Mouse (Mus musculus) monocyte, adult 2 months (primary cell): ENCODE results near the gene Pbdc1.
"Not testable (repeated sequence)": the region's sequence is repeated elsewhere in the genome, so short reads cannot be mapped to it uniquely, and the experiment has no call there.

Experiments used
- DNase-seq, 2 experiments: peaks; one replicate each; pipeline ENCODE4 v3.0.0; 2022; ENCODE audit warnings: low spot score in 2 of 2, low read depth in 1 of 2

The Pbdc1 gene

DNA sequence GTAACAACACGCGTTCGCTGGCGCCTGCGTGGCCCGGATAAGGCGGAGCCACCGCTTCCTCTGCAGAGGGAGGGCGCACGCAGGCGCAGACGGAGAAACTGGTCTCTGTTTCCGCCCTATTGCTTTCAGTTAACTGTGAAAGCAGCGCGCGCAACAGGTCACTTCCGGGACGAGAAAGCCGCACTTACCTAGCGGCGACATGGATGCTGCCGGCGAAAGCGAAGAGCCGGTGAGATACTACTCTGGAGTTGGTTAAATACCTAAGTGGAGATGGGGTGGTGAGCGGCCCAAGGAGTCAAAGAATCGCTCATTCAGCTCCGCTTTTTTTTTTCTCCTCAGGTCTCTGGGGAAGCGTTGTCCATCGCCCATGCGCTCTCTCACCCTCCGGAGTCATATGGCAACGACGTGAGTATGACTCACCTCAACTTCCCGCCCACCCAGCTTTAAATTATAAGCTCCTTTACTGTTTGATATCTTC, at the start of gene Pbdc1:
Gene Pbdc1, plus strand, starts transcription at position 142 of the 478 bp plus-strand sequence.
- DNase-seq = peak; percentile 73 to 89

DNA sequence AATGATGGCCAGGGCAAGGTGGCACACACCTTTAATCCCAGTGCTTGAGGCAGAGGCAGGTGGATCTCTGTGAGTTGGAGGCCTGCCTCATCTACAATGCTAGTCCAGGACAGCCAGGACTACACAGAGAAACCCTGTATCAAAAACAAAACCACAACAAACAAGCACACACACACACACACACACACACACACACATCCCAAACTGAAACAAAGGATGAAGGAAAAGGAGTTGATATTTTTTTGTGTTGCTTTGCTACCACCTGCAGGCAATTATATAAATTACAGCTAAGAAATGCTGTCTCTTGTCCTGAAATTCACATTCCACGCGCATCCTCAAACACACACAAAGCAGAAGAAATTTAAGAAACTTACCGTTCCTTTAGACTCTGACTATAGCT, 41.9 kb upstream of the Pbdc1 start:
- no peak for DNase-seq

- DNase-seq = peak in 1 of 2 experiments; percentile 29
Measured at GRCm38 (mm10) chrX:105064294-105064693, 15.3 kb upstream of the Pbdc1 start.

DNA sequence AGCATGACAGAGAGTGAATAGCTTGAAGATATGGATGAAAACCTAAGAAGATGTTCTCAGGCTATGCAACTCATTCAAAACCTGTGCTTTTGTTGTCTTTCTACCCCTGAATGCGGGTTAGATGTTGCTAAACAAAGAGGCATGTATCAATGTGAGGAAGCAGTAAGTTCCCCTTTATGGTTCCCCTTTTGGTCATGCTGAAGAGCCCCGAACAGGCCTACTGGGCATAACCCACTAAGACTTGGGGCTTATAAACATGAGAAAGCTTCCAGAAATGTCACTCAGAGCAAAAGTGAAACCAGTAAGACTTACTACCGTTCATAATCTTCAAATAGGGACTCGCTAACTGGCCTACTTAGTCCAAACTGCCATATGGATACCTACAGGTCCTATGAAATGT, 14.8 kb upstream of the Pbdc1 start:
- DNase-seq = peak in 1 of 2 experiments; percentile 30

DNA sequence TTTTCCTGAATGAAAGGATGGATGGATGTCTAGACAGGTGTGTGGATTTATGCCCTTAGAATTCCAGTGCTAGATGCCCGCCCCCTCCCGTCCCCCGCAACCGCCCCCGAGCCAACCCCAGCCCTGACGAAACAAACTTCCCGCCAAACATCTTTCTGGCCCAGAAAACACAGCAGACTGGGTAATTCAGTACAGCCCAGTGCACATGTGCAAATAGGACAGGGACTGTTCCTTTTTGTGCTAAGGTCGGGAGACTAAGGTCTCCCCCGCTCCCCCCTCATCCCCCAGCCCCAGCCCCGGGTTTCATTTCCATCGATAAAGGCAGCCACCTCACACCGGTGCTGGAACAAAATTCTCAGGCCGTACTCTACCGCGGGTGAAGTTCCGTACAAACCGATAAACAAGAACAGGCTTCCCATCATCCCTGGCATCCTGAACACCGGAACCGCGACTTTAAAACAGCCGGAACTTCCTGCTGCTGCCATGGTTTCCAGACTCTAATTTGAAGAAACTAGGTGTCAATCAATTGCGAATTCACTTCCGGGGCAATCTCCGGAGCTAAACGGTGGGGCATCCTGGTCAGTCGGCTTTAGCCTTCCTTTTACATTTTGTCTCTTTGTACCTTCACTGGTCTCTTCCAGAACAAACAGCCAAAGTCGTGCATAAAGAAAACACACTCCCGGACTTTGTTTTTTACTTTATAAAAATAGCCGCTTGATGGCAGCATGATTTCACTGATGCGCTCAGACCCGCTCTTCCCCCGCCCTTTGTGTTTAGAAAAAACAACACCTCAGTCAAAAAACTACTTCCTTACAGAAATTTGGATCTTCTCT, 9.7 kb upstream of the Pbdc1 start:
- DNase-seq = peak in 1 of 2 experiments; percentile 66

- no peak for DNase-seq
Measured at GRCm38 (mm10) chrX:105079151-105079550, 405 bp upstream of the Pbdc1 start.

DNA sequence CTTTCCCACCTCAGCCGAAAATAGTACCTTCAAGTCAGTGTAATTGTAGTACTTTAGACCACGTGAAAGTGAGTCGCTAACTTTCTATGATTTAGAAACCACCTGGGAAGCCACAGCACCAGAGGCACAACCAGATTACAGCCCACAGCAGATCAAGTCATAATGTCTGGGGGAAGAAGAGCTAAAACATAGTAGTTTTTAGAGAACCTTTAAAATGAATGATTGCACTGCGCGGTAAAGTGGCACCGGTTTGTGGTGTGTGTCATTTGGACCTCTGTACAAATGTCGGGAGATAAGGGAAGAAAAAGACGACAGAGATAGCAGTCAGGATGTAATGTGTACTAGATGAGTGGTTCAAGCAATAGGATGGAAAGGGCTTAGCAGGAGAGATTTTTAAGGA, 540 bp downstream of the Pbdc1 start:
- DNase-seq = no peak

DNA sequence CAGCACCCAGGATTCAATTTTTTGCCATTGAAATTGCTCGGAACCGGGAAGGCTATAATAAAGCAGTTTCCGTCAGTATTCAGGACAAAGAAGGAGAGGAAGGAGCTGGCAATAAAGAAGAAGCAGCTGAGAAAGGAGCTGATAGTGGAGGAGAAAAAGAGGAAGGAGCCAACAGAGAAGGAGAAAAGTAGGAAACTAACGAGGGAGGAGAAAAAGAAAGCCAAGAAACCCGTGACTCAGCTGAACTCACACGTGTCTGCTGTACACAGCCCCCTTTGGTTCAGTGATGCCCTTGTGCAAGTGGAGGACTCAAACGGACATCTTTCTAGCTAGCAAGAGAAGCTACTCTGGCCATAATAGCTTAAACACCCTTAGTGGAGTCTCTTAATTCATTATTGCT, 3.5 kb downstream of the Pbdc1 start:
- not testable (repeated sequence) for DNase-seq

DNA sequence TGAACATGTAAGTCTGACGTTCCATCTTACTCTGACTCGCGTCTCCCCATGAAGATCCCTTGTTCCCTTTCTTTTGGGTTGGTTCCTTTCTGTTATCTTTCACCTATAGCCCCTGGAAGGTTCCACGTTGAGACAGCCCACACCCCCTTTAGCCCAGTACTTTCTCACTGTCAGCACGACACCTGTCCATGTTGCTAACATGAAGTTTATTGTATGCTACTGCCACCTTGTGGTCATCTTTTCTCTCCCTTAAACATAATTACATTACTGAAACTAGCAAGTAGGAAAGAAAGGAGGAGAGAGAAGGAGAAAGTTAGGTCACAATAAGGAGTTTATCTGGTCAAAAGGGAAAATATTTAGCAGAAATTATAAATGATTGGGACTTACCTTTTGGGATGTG, 24.6 kb downstream of the Pbdc1 start:
- DNase-seq = no peak

- no peak for DNase-seq
Measured at GRCm38 (mm10) chrX:105114994-105115393, 35.4 kb downstream of the Pbdc1 start.

- peak; percentile 5 to 29 for DNase-seq
Measured at GRCm38 (mm10) chrX:105120275-105121226, 41.0 kb downstream of the Pbdc1 start, which contains the start of gene Magee1. Magee1 (plus strand) TSS chrX:105120378.

GRCm38 (mm10) chrX:105121227-105121865, 41.8 kb downstream of the Pbdc1 start:
- peak in 1 of 2 experiments; percentile 24 for DNase-seq

DNA sequence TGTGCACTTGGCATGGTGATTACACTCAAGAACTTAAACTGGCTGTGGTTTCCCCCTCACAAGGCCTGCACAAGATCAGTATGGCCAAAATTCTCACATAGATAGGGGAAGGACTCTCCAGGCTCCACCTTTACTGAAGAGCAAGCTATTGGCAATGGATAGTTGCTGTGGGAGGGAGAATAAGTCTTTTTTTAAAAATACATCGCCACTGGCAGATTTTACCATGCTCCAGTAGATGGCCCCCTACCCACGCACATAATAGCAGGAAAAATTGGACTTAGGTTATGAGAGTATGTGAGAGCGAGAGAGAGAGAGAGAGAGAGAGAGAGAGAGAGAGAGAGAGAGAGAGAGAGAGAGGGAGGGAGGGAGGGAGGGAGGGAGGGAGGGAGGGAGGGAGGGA, 45.3 kb downstream of the Pbdc1 start:
- DNase-seq = no peak

DNA sequence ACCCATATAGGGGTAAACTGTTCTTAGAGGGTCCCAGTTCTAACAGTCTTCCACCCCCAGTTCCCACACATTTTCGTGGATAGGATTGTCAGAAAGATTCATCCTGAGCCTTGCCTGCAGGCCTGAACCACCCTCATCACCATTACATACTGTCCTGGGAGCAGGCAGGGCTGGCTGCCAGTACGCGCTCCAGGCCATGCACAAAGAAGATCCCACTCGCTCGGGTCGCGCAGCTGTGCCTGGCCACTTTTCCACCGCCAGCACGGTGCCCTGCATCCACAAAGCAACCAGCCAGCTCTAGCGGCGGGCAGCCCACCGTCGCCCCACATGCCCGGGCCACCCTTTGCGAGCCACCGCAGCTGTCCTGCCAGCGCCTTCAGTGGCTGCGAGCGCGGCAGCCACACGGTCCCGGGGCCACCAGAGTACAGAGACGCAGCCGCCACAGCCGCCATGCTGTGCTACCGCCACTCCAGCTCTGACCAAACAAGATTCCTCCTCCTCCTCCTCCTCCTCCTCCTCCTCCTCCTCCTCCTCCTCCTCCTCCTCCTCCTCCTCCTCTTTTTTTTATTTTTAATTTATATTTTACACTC, 72.4 kb downstream of the Pbdc1 start:
- DNase-seq = no peak

- DNase-seq = not testable (repeated sequence)
Measured at GRCm38 (mm10) chrX:105165007-105165406, 85.5 kb downstream of the Pbdc1 start.
